ENCODE assay signal across 28 mouse cellular contexts in genomic region chr5:136752104-136752503, GRCm38 (mm10). TPM values are rescaled to one million over a fixed set of nuclear protein-coding genes. Genes with fewer than 3 reads are reported as not detected.
DNase-seq lines count a peak whose midpoint lies in the region; ATAC-seq and TF ChIP-seq lines count a peak whose summit lies in the region.
"Had no signal": no experiment of that assay in that cellular context is flagged by ENCODE, and none has a peak within 500 bp of the region (broad histone marks: within the 10 kb centered on the region; RNA-seq: fewer than 3 reads in every experiment).

No protein-coding gene starts in this region.

- H3K4me1 ChIP-seq in megakaryocyte, embryonic 14.5 days, result peaks cover 3% of the 10 kb centered on the region; the same call in 1 of the 2 replicates
- H3K4me1 ChIP-seq in G1E (ENCODE audit: insufficient read depth, low read depth, low read length), result no peaks in the 10 kb centered on the region
- H3K4me1 ChIP-seq in embryonic fibroblast, embryonic 13.5 days (ENCODE audit: control insufficient read depth, insufficient read depth, low read length), result no peaks in the 10 kb centered on the region
- 0 out of 2 replicates have a peak, but pooled peaks cover 4% of the 10 kb centered on the region for H3K4me1 ChIP-seq in kidney, embryonic 15.5 days
- H3K4me1 ChIP-seq: embryonic facial prominence, embryonic 10.5 days; embryonic facial prominence, embryonic 12.5 days; forebrain, embryonic 10.5 days; forebrain, embryonic 12.5 days had no signal

- peak overlapping the region; percentile 83 for H3K4me3 ChIP-seq in megakaryocyte, embryonic 14.5 days (replicated peaks)
- H3K4me3 ChIP-seq in G1E (ENCODE audit: low read depth, low read length), result peak overlapping the region; percentile 28; the same call in 1 of the 2 replicates
- no peak overlapping the region for H3K4me3 ChIP-seq in embryonic fibroblast, embryonic 13.5 days (ENCODE audit: insufficient read depth, low read length)
- no peak overlapping the region for H3K4me3 ChIP-seq in kidney, embryonic 15.5 days (replicated peaks)
- H3K4me3 ChIP-seq: embryonic facial prominence, embryonic 10.5 days; embryonic facial prominence, embryonic 12.5 days; erythroblast, embryonic 14.5 days; forebrain, embryonic 10.5 days; forebrain, embryonic 12.5 days had no signal

- no peak overlapping the region for H3K27ac ChIP-seq in embryonic fibroblast, embryonic 13.5 days (ENCODE audit: insufficient read depth, low read length)
- no peak overlapping the region for H3K27ac ChIP-seq in kidney, embryonic 15.5 days
- H3K27ac ChIP-seq: embryonic facial prominence, embryonic 10.5 days; embryonic facial prominence, embryonic 12.5 days; forebrain, embryonic 10.5 days; forebrain, embryonic 12.5 days had no signal

- no peak for ATAC-seq in megakaryocyte, adult 5-6 weeks (ENCODE audit: poor library complexity, severe bottlenecking)
- no peak for ATAC-seq in G1E (ENCODE audit: extremely low read depth, insufficient number of reproducible peaks, low FRiP score, poor library complexity, severe bottlenecking)
- no peak for ATAC-seq in kidney, embryonic 15.5 days (replicated peaks; ENCODE audit: low FRiP score)
- ATAC-seq: activated CD4-positive, CD25-positive, alpha-beta regulatory T cell, adult 4 months; CD4-positive, CD25-positive, alpha-beta regulatory T cell, adult 4 months; forebrain, embryonic 14.5 days; forebrain, embryonic 16.5 days; Patski had no signal

- H3K4me2 ChIP-seq in kidney, embryonic 15.5 days, result no peak overlapping the region
- H3K4me2 ChIP-seq: embryonic facial prominence, embryonic 12.5 days; forebrain, embryonic 12.5 days had no signal

- no peak overlapping the region for H3K9ac ChIP-seq in kidney, embryonic 15.5 days
- H3K9ac ChIP-seq: embryonic facial prominence, embryonic 12.5 days; forebrain, embryonic 12.5 days had no signal

- H3K9me3 ChIP-seq in megakaryocyte, embryonic 14.5 days, result peaks cover 38% of the 10 kb centered on the region
- peaks cover 45% of the 10 kb centered on the region for H3K9me3 ChIP-seq in G1E (replicated peaks)
- H3K9me3 ChIP-seq in kidney, embryonic 15.5 days (replicated peaks), result peaks cover 18% of the 10 kb centered on the region

- no peak for DNase-seq in G1E (ENCODE audit: low spot score)
- DNase-seq: adrenal gland, adult 8-10 months; adrenal gland, postnatal 14 days; adrenal gland, postnatal 36 days; B cell, adult 2 months; cerebellum, adult 11-12 months; cerebellum, adult 2 months; cerebellum, adult 9-10 months; cerebellum, postnatal 10 days; cerebellum, postnatal 25 days had no signal

- 97% methylated on average over 19 of the region's 19 CpGs for WGBS in kidney, embryonic 15.5 days

- no peak for TF ChIP-seq POLR2A in embryonic fibroblast, embryonic 13.5 days (IDR thresholded peaks at IDR 0.05; ENCODE audit: low read depth, low read length)

- peaks cover 32% of the 10 kb centered on the region for H3K27me3 ChIP-seq in megakaryocyte, embryonic 14.5 days (replicated peaks)
- peaks cover 3% of the 10 kb centered on the region; the same call in 1 of the 2 replicates for H3K27me3 ChIP-seq in G1E (ENCODE audit: insufficient read depth, low read length)
- H3K27me3 ChIP-seq in kidney, embryonic 15.5 days, result no peaks in the 10 kb centered on the region
- H3K27me3 ChIP-seq: embryonic facial prominence, embryonic 12.5 days; Patski had no signal

- H3K36me3 ChIP-seq in megakaryocyte, embryonic 14.5 days (replicated peaks; ENCODE audit: low read length), result no peaks in the 10 kb centered on the region
- no peaks in the 10 kb centered on the region for H3K36me3 ChIP-seq in G1E (replicated peaks)
- H3K36me3 ChIP-seq in kidney, embryonic 15.5 days, result peaks cover 64% of the 10 kb centered on the region
- H3K36me3 ChIP-seq: forebrain, embryonic 12.5 days had no signal

- no peak for TF ChIP-seq CTCF in G1E (IDR thresholded peaks at IDR 0.05; ENCODE audit: low read depth, low read length)
- TF ChIP-seq CTCF in embryonic fibroblast, embryonic 13.5 days (IDR thresholded peaks at IDR 0.05; ENCODE audit: borderline replicate concordance, insufficient read depth, low read length), result peak; percentile 7; the same call in 1 of the 2 replicates

RNA-seq across cellular contexts. Expression of gene Myl10, which starts 59.2 kb away (rescaled TPM):
- 0.21 TPM in 1 of 2 replicates, not detected in the other for polyA plus RNA-seq in megakaryocyte, embryonic 14.5 days (2012; ENCODE audit: insufficient read depth, low replicate concordance)
- not detected in 2 replicates for total RNA-seq in megakaryocyte, adult 5-6 weeks (2015)
- total RNA-seq in megakaryocyte, adult 5-6 weeks (2017), result not detected in 2 replicates
- total RNA-seq in G1E (2014; fragmentation: Nextera tagmentation) (not detected in 2 replicates), G1E (2017) (not detected in 2 replicates)
- polyA plus RNA-seq in G1E (2012), result not detected in 2 replicates
- polyA plus RNA-seq in embryonic fibroblast, embryonic 13.5 days (2011; ENCODE audit: insufficient read length, low read depth, missing spikeins), result not detected in 2 replicates
- polyA plus RNA-seq in kidney, embryonic 15.5 days (2015; fragmentation: Nextera tagmentation; extraction: Ambion mirVana), result not detected in 2 replicates
- total RNA-seq: adrenal gland, adult 18-20 months; adrenal gland, adult 8-10 months; adrenal gland, postnatal 14 days; adrenal gland, postnatal 36 days; CH12.LX had no signal
- polyA plus RNA-seq: cerebellum, adult 2 months; cortical plate, adult 2 months; embryonic facial prominence, embryonic 10.5 days; embryonic facial prominence, embryonic 12.5 days; embryonic facial prominence, embryonic 14.5 days; erythroblast, embryonic 14.5 days; forebrain, embryonic 10.5 days; forebrain, embryonic 12.5 days; forebrain, embryonic 14.5 days; forebrain, embryonic 16.5 days; Patski had no signal

Comparison
In these comparisons a context has a peak if more than half of its experiments do, and no peak if none do; other contexts are left out.
1. H3K4me3 ChIP-seq: peak in megakaryocyte, embryonic 14.5 days (single experiment) and G1E (single experiment); none in embryonic fibroblast, embryonic 13.5 days (single experiment) and kidney, embryonic 15.5 days (single experiment).